Mouse (Mus musculus): ENCODE data around the gene Eef1akmt3.
"Not testable (repeated sequence)": the region's sequence is repeated elsewhere in the genome, so short reads cannot be mapped to it uniquely, and the experiment has no call there.

DNA sequence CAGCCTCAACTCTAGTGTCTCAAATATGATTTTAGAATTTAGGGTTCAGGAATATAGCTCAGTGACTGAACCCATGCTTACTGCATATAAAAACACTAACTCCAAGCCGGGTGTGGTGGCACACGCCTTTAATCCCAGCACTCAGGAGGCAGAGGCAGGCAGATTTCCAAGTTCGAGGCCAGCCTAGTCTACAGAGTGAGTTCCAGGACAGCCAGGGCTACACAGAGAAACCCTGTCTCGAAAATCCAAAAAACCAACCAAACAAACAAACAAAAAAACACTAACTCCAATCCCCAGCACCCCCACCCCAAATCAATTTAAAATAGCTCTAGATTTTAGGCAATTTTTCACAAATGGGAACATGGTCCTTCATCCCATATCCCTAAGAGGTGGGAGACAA, 20.8 kb upstream of the Eef1akmt3 start:
- TF ChIP-seq CTCF (IDR thresholded peaks at IDR 0.05; ENCODE audit: borderline replicate concordance, extremely low read depth, insufficient read depth, insufficient read length); POLR2A (IDR thresholded peaks at IDR 0.05; ENCODE audit: borderline replicate concordance, extremely low read depth, insufficient read depth, insufficient read length, poor library complexity, severe bottlenecking): not testable (repeated sequence)
